Mouse (Mus musculus): ENCODE measurements at regions not wholly inside any gene's neighbourhood (a gene's known extent, or its start where the extent isn't known, plus 50 kb on each side); places are given as distances from the start of the nearest gene placed in this dataset.

GRCm38 (mm10) chr14:104863881-104864280 lies 313.2 kb downstream of the Rbm26 start:
- TF ChIP-seq CTCF (IDR thresholded peaks at IDR 0.05; ENCODE audit: low read depth, low read length) (no peak), POLR2A (IDR thresholded peaks at IDR 0.05; ENCODE audit: insufficient read depth, low read length) (no peak)
